Mouse (Mus musculus): ENCODE data around the gene Slit3.

DNA sequence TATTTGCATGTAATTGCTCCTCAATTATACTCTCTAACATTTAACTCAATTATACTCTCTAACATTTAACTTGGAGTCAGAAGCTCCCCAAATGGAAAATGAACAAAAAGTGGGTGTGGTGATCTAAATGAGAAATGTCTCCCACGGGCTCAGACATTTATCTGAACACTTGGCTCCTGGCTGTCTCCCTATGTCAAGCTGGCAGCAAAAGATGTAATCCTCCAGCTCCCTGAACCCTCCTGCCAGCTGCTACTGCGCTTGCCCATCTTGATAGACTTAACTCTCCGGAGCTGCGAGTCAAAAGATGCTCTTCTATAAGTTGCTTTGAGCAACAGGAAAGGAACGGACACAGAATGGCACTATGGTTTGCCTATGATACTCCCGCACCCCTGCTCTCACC, 623.5 kb downstream of the Slit3 start:
- no peak for TF ChIP-seq CTCF (IDR thresholded peaks at IDR 0.05 in 2 of 3, conservative IDR thresholded peaks at IDR 0.05 in 1 of 3; ENCODE audit: control insufficient read depth in 1 of 3, insufficient read depth in 1 of 3, low read depth in 2 of 3, low read length in 3 of 3, poor library complexity in 1 of 3, severe bottlenecking in 1 of 3)
- no peak for TF ChIP-seq SMC3 (IDR thresholded peaks at IDR 0.05; ENCODE audit: low read depth, low read length)
- no peak for TF ChIP-seq EP300 (IDR thresholded peaks at IDR 0.05; ENCODE audit: low read depth in 1 of 2, low read length in 2 of 2)
- no peak for TF ChIP-seq CHD1 (IDR thresholded peaks at IDR 0.05; ENCODE audit: low read depth, low read length)
- TF ChIP-seq NELFE (IDR thresholded peaks at IDR 0.05; ENCODE audit: low read depth, low read length), result no peak
- no peak for TF ChIP-seq POLR2A (IDR thresholded peaks at IDR 0.05; ENCODE audit: control insufficient read depth in 1 of 2, insufficient read depth in 1 of 2, low read depth in 1 of 2, low read length in 2 of 2, poor library complexity in 1 of 2)
- no peak for TF ChIP-seq E2F4 (IDR thresholded peaks at IDR 0.05; ENCODE audit: borderline replicate concordance, low read depth, low read length)
- TF ChIP-seq GABPA (IDR thresholded peaks at IDR 0.05; ENCODE audit: low read depth, low read length), result no peak

All from MEL (cell line).